Mouse (Mus musculus) kidney, adult 2 months (tissue): ENCODE results near the gene Gm10644.

ENCODE experiments used
- CTCF ChIP-seq: fragments of 200-500 bp; conservative IDR thresholded peaks from 2 replicates; pipeline ENCODE4 v1.5.1; 2011; ENCODE audit warnings: low read depth, mild to moderate bottlenecking, control low read depth, low read length, moderate library complexity, mixed read lengths; ENCODE audit not compliant: insufficient read depth, insufficient read length
- POLR2A ChIP-seq: fragments of 200-500 bp; IDR thresholded peaks from one replicate; pipeline ENCODE4 v1.6.1; 2011; ENCODE audit warnings: low read depth, low read length, control low read depth

DNA sequence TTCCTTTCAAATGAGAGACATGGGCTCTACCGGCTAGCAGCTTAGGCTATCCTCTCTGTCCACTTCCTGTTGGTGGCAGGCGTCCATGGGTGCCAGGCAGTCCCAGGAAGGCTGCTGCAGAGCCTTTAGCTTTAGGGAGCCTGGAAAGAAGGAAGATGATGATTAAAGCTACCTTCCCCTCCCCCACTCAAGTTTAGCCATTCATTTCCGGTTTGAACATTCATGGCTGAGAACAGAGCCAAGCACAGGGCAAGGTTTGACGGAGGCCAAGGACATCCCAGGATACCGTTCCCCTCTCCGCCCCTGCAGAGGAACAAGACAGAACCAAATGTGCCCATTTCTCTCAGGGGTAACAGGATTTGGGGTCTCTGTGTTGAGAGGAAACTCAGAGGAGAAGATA is 22.6 kb upstream of the Gm10644 start:
- no peak for TF ChIP-seq CTCF
- TF ChIP-seq POLR2A, result no peak
